Mouse (Mus musculus) stomach, postnatal 0 days (tissue): ENCODE measurements around the gene Ldb2. TPM values are rescaled to one million over a fixed set of nuclear protein-coding genes. Genes with fewer than 3 reads are reported as not detected.

Source experiments
- ATAC-seq: fragments of 200-750 bp; cut with Nextera tagmentation; 2 replicates; pipeline ENCODE4 v1.8.0; 2017; ENCODE audit not compliant: low FRiP score, low TSS enrichment
- DNase-seq: peaks from one replicate; pipeline ENCODE4 v3.0.0-alpha.2; 2016; ENCODE audit warnings: low spot score
- H3K27ac ChIP-seq: fragments of 300-500 bp; sonication (generic); replicated peaks from 2 replicates; pipeline ENCODE4 v1.5.1; 2014; ENCODE audit warnings: mild to moderate bottlenecking, control low read depth
- H3K27me3 ChIP-seq: fragments of 300-500 bp; sonication (generic); 2 replicates; pipeline ENCODE4 v1.6.1; 2014; ENCODE audit warnings: low read length; ENCODE audit not compliant: control insufficient read depth, insufficient read depth
- H3K36me3 ChIP-seq: fragments of 300-500 bp; sonication (generic); 2 replicates; pipeline ENCODE4 v1.6.1; 2014; ENCODE audit warnings: low read length, mixed read lengths; ENCODE audit not compliant: control insufficient read depth, insufficient read depth
- H3K4me1 ChIP-seq: fragments of 300-500 bp; sonication (generic); replicated peaks from 2 replicates; pipeline ENCODE4 v1.6.1; 2014; ENCODE audit warnings: antibody characterized with exemption; ENCODE audit not compliant: control insufficient read depth, insufficient read depth
- H3K4me2 ChIP-seq: fragments of 300-500 bp; sonication (generic); replicated peaks from 2 replicates; pipeline ENCODE4 v1.6.1; 2014; ENCODE audit warnings: low read depth, mild to moderate bottlenecking, control low read depth, moderate library complexity
- H3K4me3 ChIP-seq: fragments of 300-500 bp; sonication (generic); 2 replicates; pipeline ENCODE4 v1.5.1; 2014; ENCODE audit warnings: low read depth, low read length, control low read depth
- H3K9ac ChIP-seq: fragments of 300-500 bp; sonication (generic); 2 replicates; pipeline ENCODE4 v1.6.1; 2014; ENCODE audit warnings: mild to moderate bottlenecking, low read length, control low read depth, mixed read lengths
- H3K9me3 ChIP-seq: fragments of 300-500 bp; sonication (generic); 2 replicates; pipeline ENCODE4 v1.6.1; 2016; ENCODE audit warnings: low read length; ENCODE audit not compliant: control insufficient read depth
- CTCF ChIP-seq: IDR thresholded peaks from 2 replicates; pipeline ENCODE4 v1.5.1; 2016; ENCODE audit warnings: antibody characterized with exemption, low read depth, mild to moderate bottlenecking, moderate library complexity
- EP300 ChIP-seq: optimal IDR thresholded peaks from 2 replicates; pipeline ENCODE3; 2016; ENCODE audit warnings: antibody characterized with exemption
- WGBS: fragments of 180-500 bp; shearing (Covaris S2); extraction: QIAGEN DNeasy Blood & Tissue Kit; methylation state at CpG from one replicate; pipeline ENCODE4 v1.1.7; 2014; 5-methylcytosine and 5-hydroxymethylcytosine counted together
- polyA plus RNA-seq: library from polyadenylated mRNA; unstranded; fragments of >200 nt; fragmentation: Nextera tagmentation; extraction: Ambion mirVana; gene quantifications from 2 replicates; pipeline ENCODE4 v1.2.1, GENCODE M21; 2015

Gene Ldb2
- polyA plus RNA-seq, 1 experiment from 2014 or later = 14.4 TPM

- 43% methylated on average over 6 of the region's 6 CpGs for WGBS
- TF ChIP-seq CTCF (peak; percentile 62), EP300 (no peak)
- no peaks in the 10 kb centered on the region for H3K9me3 ChIP-seq
- H3K4me1 ChIP-seq = no peaks in the 10 kb centered on the region
- no peak overlapping the region for H3K4me3 ChIP-seq
- no peaks in the 10 kb centered on the region for H3K36me3 ChIP-seq
- no peak overlapping the region for H3K9ac ChIP-seq
- no peak overlapping the region for H3K27ac ChIP-seq
- H3K27me3 ChIP-seq = no peaks in the 10 kb centered on the region
- no peak overlapping the region for H3K4me2 ChIP-seq
- 0 out of 2 replicates have a peak, but pooled peaks have one; percentile 19 for ATAC-seq
- no peak for DNase-seq
Observed at GRCm38 (mm10) chr5:44706997-44707698, 92.3 kb downstream of the Ldb2 start.

GRCm38 (mm10) chr5:44697993-44698392 lies 101.5 kb downstream of the Ldb2 start:
- Histone ChIP-seq H3K27ac (no peak overlapping the region), H3K27me3 (no peaks in the 10 kb centered on the region), H3K9ac (no peak overlapping the region), H3K36me3 (no peaks in the 10 kb centered on the region), H3K4me2 (no peak overlapping the region), H3K4me3 (no peak overlapping the region), H3K4me1 (no peaks in the 10 kb centered on the region), H3K9me3 (no peaks in the 10 kb centered on the region)
- ATAC-seq (no peak), DNase-seq (no peak)
- 77% methylated on average over 3 of the region's 3 CpGs for WGBS
- TF ChIP-seq CTCF (no peak), EP300 (no peak)

- ATAC-seq (no peak), DNase-seq (no peak)
- Histone ChIP-seq H3K36me3 (no peaks in the 10 kb centered on the region), H3K4me3 (no peak overlapping the region), H3K4me1 (no peaks in the 10 kb centered on the region), H3K27me3 (no peaks in the 10 kb centered on the region), H3K27ac (no peak overlapping the region), H3K9me3 (no peaks in the 10 kb centered on the region), H3K9ac (no peak overlapping the region), H3K4me2 (no peak overlapping the region)
- TF ChIP-seq CTCF (no peak), EP300 (no peak)
- WGBS = 75% methylated on average over 7 of the region's 7 CpGs
Observed at GRCm38 (mm10) chr5:44696548-44696947, 102.9 kb downstream of the Ldb2 start.

GRCm38 (mm10) chr5:44693674-44694073 lies 105.8 kb downstream of the Ldb2 start:
- Histone ChIP-seq H3K4me3 (no peak overlapping the region), H3K27me3 (no peaks in the 10 kb centered on the region), H3K4me2 (no peak overlapping the region), H3K9ac (no peak overlapping the region), H3K4me1 (no peaks in the 10 kb centered on the region), H3K9me3 (no peaks in the 10 kb centered on the region), H3K36me3 (no peaks in the 10 kb centered on the region), H3K27ac (no peak overlapping the region)
- DNase-seq (no peak), ATAC-seq (no peak)
- TF ChIP-seq CTCF = no peak
- no peak for TF ChIP-seq EP300
- WGBS = 67% methylated on average over 5 of the region's 5 CpGs

- no peak for DNase-seq
- ATAC-seq = peak; percentile 71; the same call in 1 of the 2 replicates
- H3K9ac ChIP-seq = no peak overlapping the region
- no peak overlapping the region for H3K4me2 ChIP-seq
- H3K9me3 ChIP-seq = no peaks in the 10 kb centered on the region
- H3K27me3 ChIP-seq = no peaks in the 10 kb centered on the region
- WGBS = 44% methylated on average over 6 of the region's 6 CpGs
- no peaks in the 10 kb centered on the region for H3K36me3 ChIP-seq
- H3K4me3 ChIP-seq = no peak overlapping the region
- H3K4me1 ChIP-seq = no peaks in the 10 kb centered on the region
- no peak overlapping the region; the same call in 1 of the 2 replicates for H3K27ac ChIP-seq
- TF ChIP-seq EP300 (no peak), CTCF (no peak)
Observed at GRCm38 (mm10) chr5:44686344-44686743, 113.1 kb downstream of the Ldb2 start.

- Histone ChIP-seq H3K9ac (no peak overlapping the region), H3K4me2 (no peak overlapping the region), H3K27me3 (no peaks in the 10 kb centered on the region), H3K4me3 (no peak overlapping the region), H3K36me3 (no peaks in the 10 kb centered on the region), H3K27ac (peak overlapping the region; percentile 45; the same call in 1 of the 2 replicates), H3K4me1 (no peaks in the 10 kb centered on the region), H3K9me3 (no peaks in the 10 kb centered on the region)
- DNase-seq = no peak
- 39% methylated on average over 3 of the region's 3 CpGs for WGBS
- no peak for ATAC-seq
- TF ChIP-seq EP300 = no peak
- TF ChIP-seq CTCF = no peak
Observed at GRCm38 (mm10) chr5:44681054-44681638, 118.3 kb downstream of the Ldb2 start.
